Mouse (Mus musculus): ENCODE data around the gene Avpi1. TPM values are rescaled to one million over a fixed set of nuclear protein-coding genes. Genes with fewer than 3 reads are reported as not detected.
"Not testable (repeated sequence)": the region's sequence is repeated elsewhere in the genome, so short reads cannot be mapped to it uniquely, and the experiment has no call there.

Gene Avpi1
- polyA plus RNA-seq, 1 experiment, result 16.9 TPM

DNA sequence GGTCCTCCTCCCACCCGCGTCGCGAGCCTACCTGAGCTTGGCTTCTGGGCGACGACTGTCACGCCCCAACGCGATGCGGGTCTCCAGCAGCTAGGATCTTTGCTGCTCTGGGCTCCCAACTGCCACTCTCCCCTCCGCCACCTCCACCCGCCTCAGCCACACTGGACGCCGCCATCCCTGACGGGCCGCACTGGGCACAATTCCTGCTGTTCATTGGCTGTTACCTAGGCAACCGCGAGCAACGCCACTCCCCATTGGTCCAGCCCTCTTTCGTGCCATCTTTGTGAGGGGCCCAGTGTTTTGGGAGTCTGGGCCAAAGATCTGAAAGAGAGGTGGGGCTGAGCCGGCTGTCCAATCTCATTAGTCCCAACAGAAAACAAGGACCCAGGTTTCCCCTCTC, 42.7 kb downstream of the Avpi1 start, which contains the start of gene Morn4:
Gene Morn4, minus strand, starts transcription at position 192 of the 400 bp plus-strand sequence.
- H3K4me1 ChIP-seq (ENCODE audit: control insufficient read depth, insufficient read depth, low read length), result peaks cover 4% of the 10 kb centered on the region
- no peak within 1 kb of the TSS for H3K4me3 ChIP-seq (ENCODE audit: insufficient read depth, low read length)
- no peak for TF ChIP-seq CTCF (IDR thresholded peaks at IDR 0.05; ENCODE audit: low read depth, low read length)
- no peak for TF ChIP-seq POLR2A (IDR thresholded peaks at IDR 0.05; ENCODE audit: borderline replicate concordance, low read depth, low read length)
- H3K27ac ChIP-seq (ENCODE audit: insufficient read depth, low read depth, low read length), result no peak within 1 kb of the TSS

DNA sequence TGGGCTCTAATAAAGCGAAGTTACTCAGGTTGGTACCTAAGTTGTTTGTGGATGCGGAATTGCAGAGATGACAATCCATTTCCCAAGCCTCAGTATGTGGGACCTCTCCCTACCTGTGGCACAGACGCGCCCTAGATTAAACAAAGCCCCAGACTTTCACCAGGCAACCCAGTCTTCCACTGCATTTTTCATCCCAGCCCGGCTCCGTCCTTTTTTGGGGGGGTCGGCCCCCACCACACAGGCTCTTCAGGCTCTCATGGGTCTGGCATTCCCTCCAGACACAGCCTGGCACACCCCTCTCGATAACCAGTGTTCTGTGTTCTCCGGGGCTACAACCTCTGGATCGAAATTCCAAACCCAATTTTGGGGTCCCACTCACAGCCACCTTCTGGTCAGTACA, 43.2 kb downstream of the Avpi1 start:
- peaks cover 7% of the 10 kb centered on the region for H3K4me1 ChIP-seq (ENCODE audit: control insufficient read depth, insufficient read depth, low read length)
- H3K4me3 ChIP-seq (ENCODE audit: insufficient read depth, low read length), result no peak overlapping the region
- no peak overlapping the region for H3K27ac ChIP-seq (ENCODE audit: insufficient read depth, low read depth, low read length)
- no peak for TF ChIP-seq CTCF (IDR thresholded peaks at IDR 0.05; ENCODE audit: low read depth, low read length)
- no peak for TF ChIP-seq POLR2A (IDR thresholded peaks at IDR 0.05; ENCODE audit: borderline replicate concordance, low read depth, low read length)

DNA sequence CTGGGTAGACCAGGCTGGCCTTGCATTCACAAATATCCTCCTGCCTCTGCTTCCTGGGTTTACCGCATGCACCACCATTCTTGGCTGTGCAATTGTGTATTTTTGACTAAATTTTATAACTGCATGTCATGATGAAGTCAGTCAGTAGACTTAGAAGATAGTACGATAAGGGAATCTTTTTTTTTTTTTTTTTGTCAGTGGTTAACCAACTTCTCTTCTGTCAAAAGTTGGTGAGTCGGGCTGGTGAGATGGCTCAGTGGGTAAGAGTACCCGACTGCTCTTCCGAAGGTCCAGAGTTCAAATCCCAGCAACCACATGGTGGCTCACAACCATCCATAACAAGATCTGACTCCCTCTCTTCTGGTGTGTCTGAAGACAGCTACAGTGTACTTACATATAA, 47.2 kb downstream of the Avpi1 start:
- not testable (repeated sequence) for H3K27ac ChIP-seq (ENCODE audit: insufficient read depth, low read depth, low read length); H3K4me3 ChIP-seq (ENCODE audit: insufficient read depth, low read length)
- H3K4me1 ChIP-seq (ENCODE audit: control insufficient read depth, insufficient read depth, low read length), result peaks cover 33% of the 10 kb centered on the region

DNA sequence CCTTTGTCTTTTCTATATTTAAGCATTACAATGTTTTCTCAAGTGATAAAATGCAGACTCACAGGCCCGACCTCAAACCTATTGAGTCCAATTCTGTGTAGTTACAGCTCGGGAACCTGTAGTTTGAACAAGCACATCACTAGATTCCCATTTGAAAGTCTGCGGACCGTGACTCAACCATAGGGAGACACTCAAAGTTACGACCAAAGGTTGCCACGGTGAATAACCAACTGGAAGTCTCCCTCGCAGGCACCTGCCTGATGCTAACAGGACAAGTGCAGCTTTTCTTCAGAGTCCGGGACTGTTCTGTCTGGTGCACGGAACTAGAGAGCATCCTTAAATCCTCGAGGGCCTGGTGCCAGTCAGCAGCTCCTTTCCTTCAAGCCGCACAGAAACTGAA, 48.4 kb downstream of the Avpi1 start:
- Histone ChIP-seq H3K4me3 (ENCODE audit: insufficient read depth, low read length) (no peak overlapping the region), H3K27ac (ENCODE audit: insufficient read depth, low read depth, low read length) (no peak overlapping the region), H3K4me1 (ENCODE audit: control insufficient read depth, insufficient read depth, low read length) (peaks cover 33% of the 10 kb centered on the region)
- no peak for TF ChIP-seq CTCF (IDR thresholded peaks at IDR 0.05; ENCODE audit: low read depth, low read length)
- TF ChIP-seq POLR2A (IDR thresholded peaks at IDR 0.05; ENCODE audit: borderline replicate concordance, low read depth, low read length), result no peak

DNA sequence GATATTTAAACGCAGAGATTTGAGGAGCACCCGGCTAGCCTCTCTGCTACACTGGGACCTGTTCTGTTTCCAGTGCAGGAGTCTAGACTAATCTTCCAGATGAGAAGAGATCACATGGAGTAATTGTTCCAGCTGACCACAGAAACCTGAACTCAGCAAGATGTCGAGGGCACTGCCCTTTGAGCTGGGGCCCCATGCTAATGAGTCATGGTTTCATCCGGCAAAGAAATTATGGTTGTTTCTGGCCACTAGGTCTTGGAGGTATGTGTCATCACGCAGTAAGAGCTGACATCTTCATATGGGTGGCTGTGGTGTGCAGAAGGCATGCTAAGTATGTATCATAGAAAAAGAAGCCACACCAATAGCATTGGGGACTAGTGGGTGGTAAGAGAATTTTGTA, 48.9 kb downstream of the Avpi1 start:
- TF ChIP-seq CTCF (IDR thresholded peaks at IDR 0.05; ENCODE audit: low read depth, low read length), result no peak
- no peak for TF ChIP-seq POLR2A (IDR thresholded peaks at IDR 0.05; ENCODE audit: borderline replicate concordance, low read depth, low read length)
- Histone ChIP-seq H3K4me1 (ENCODE audit: control insufficient read depth, insufficient read depth, low read length) (peaks cover 33% of the 10 kb centered on the region), H3K27ac (ENCODE audit: insufficient read depth, low read depth, low read length) (peak overlapping the region; percentile 71), H3K4me3 (ENCODE audit: insufficient read depth, low read length) (no peak overlapping the region)

DNA sequence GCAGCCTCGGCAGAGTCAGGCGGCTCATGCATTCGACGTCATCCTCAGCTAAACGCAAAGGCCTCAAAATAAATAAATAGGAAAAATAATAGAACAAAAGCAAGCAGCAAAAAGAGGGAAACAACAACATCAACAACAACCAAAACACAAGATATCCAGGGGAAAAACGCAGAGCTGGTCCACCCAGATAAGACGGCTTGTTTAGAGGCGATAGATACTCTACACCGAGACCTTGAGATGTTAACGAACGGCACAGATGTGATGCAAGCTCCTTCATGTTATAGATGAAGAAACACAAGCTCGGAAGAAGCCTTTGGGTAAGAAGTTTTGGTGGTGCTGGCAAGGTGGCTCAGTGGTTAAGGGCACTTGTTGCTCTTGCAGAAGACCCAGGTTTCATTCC, 49.9 kb downstream of the Avpi1 start:
- H3K4me1 ChIP-seq (ENCODE audit: control insufficient read depth, insufficient read depth, low read length), result peaks cover 33% of the 10 kb centered on the region
- TF ChIP-seq CTCF (IDR thresholded peaks at IDR 0.05; ENCODE audit: low read depth, low read length) (no peak), POLR2A (IDR thresholded peaks at IDR 0.05; ENCODE audit: borderline replicate concordance, low read depth, low read length) (no peak)
- peak overlapping the region; percentile 71; the same call in 1 of the 2 replicates for H3K27ac ChIP-seq (ENCODE audit: insufficient read depth, low read depth, low read length)
- H3K4me3 ChIP-seq (ENCODE audit: insufficient read depth, low read length), result no peak overlapping the region

DNA sequence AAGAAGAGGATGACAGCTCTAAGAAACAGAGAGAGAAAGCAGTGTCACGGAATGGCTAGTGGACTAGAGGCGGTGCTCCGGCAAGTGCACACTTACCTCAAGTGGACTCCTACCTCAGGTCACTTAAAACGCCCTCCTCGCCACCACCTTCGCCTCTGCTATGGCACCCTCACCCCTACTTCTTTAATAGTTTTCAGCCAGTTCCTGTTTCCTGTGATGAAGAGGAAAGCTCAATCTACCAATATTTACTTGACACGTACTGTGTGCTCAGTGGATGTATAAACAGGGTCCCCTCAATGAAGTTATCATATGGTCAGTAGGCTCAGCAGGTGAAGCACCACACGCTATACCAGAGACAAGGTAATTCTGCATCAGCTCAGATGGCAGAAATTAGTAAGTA, 50.3 kb downstream of the Avpi1 start:
- Histone ChIP-seq H3K4me3 (ENCODE audit: insufficient read depth, low read length) (no peak overlapping the region), H3K27ac (ENCODE audit: insufficient read depth, low read depth, low read length) (no peak overlapping the region), H3K4me1 (ENCODE audit: control insufficient read depth, insufficient read depth, low read length) (peaks cover 33% of the 10 kb centered on the region)
- TF ChIP-seq CTCF (IDR thresholded peaks at IDR 0.05; ENCODE audit: low read depth, low read length), result no peak
- TF ChIP-seq POLR2A (IDR thresholded peaks at IDR 0.05; ENCODE audit: borderline replicate concordance, low read depth, low read length), result no peak

DNA sequence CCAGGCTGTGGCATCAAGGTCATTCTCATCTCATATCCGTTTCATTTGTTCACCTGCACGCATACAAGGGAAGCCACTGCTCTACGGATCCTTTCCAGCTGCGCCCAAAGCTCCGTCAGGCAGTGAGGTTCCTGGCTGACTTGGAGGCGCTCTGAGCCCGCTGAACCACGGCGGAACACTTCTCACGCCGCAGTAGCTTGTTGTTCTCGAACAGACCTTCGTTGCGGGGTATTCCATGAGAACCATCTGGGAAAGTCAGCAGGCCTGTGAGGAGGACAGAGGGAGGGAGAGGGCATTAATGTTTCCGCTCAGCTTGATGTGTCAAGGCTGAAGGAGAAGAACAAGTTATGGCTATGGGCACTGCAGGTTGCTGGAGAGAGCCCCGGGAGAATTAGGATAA, 52.9 kb downstream of the Avpi1 start:
- H3K4me1 ChIP-seq (ENCODE audit: control insufficient read depth, insufficient read depth, low read length), result peaks cover 33% of the 10 kb centered on the region
- no peak overlapping the region for H3K27ac ChIP-seq (ENCODE audit: insufficient read depth, low read depth, low read length)
- no peak overlapping the region for H3K4me3 ChIP-seq (ENCODE audit: insufficient read depth, low read length)
- TF ChIP-seq POLR2A (IDR thresholded peaks at IDR 0.05; ENCODE audit: borderline replicate concordance, low read depth, low read length) (no peak), CTCF (IDR thresholded peaks at IDR 0.05; ENCODE audit: low read depth, low read length) (no peak)

DNA sequence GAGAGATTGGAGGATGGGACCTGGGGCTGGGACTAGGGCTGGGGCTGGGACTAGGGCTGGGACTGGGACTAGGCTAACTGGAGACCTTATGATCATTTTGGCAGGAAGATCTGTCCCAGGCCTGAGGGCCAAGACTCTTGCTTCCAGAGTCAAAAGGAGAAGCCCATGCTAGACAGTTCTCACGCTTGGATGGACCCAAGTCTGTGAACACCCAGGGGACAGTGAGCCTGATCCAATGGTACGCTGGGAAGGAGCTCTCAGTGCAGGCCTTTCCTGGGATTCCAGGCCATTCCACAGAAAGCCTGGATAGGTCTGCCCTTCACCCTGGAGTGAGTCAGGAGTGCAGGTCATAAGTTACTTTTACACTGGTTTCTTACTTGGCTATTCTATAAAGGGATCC, 53.8 kb downstream of the Avpi1 start:
- H3K4me3 ChIP-seq (ENCODE audit: insufficient read depth, low read length), result no peak overlapping the region
- TF ChIP-seq CTCF (IDR thresholded peaks at IDR 0.05; ENCODE audit: low read depth, low read length), result no peak
- no peak for TF ChIP-seq POLR2A (IDR thresholded peaks at IDR 0.05; ENCODE audit: borderline replicate concordance, low read depth, low read length)
- H3K27ac ChIP-seq (ENCODE audit: insufficient read depth, low read depth, low read length), result no peak overlapping the region
- H3K4me1 ChIP-seq (ENCODE audit: control insufficient read depth, insufficient read depth, low read length), result peaks cover 25% of the 10 kb centered on the region

Other genes with a start within 250 kb of the Avpi1 start
- 2.1 TPM in 2 replicates for gene Rrp12, start 232.9 kb downstream of the Avpi1 start, polyA plus RNA-seq (2012; ENCODE audit: insufficient read depth, insufficient read length, missing spikeins)
- gene Pgam1, start 217.1 kb downstream of the Avpi1 start, polyA plus RNA-seq (2012; ENCODE audit: insufficient read depth, insufficient read length, missing spikeins), result 256 and 259 TPM in 2 replicates
- gene Exosc1, start 195.6 kb downstream of the Avpi1 start, polyA plus RNA-seq (2012; ENCODE audit: insufficient read depth, insufficient read length, missing spikeins), result 17.8 and 19.0 TPM in 2 replicates
- 43.9 and 44.3 TPM in 2 replicates for gene Zdhhc16, start 195.6 kb downstream of the Avpi1 start, polyA plus RNA-seq (2012; ENCODE audit: insufficient read depth, insufficient read length, missing spikeins)
- 43.7 and 57.0 TPM in 2 replicates for gene Mms19, start 147.9 kb downstream of the Avpi1 start, polyA plus RNA-seq (2012; ENCODE audit: insufficient read depth, insufficient read length, missing spikeins)
- gene Ubtd1, start 147.3 kb downstream of the Avpi1 start, polyA plus RNA-seq (2012; ENCODE audit: insufficient read depth, insufficient read length, missing spikeins), result 44.1 and 46.7 TPM in 2 replicates
- gene Ankrd2, start 93.1 kb downstream of the Avpi1 start, polyA plus RNA-seq (2012; ENCODE audit: insufficient read depth, insufficient read length, missing spikeins), result not detected in 2 replicates
- gene Hoga1, start 83.4 kb downstream of the Avpi1 start, polyA plus RNA-seq (2012; ENCODE audit: insufficient read depth, insufficient read length, missing spikeins), result 1.9 and 2.3 TPM in 2 replicates
- gene 4933411K16Rik, start 76.8 kb downstream of the Avpi1 start, polyA plus RNA-seq (2012; ENCODE audit: insufficient read depth, insufficient read length, missing spikeins), result 0.54 TPM in 1 of 2 replicates, not detected in the other
- gene Morn4, start 42.7 kb downstream of the Avpi1 start, polyA plus RNA-seq (2012; ENCODE audit: insufficient read depth, insufficient read length, missing spikeins), result 1.3 and 1.4 TPM in 2 replicates
- gene Pi4k2a, start 38.6 kb downstream of the Avpi1 start, polyA plus RNA-seq (2012; ENCODE audit: insufficient read depth, insufficient read length, missing spikeins), result 42.6 and 44.6 TPM in 2 replicates
- 32.4 TPM in 2 replicates for gene Marveld1, start 18.3 kb upstream of the Avpi1 start, polyA plus RNA-seq (2012; ENCODE audit: insufficient read depth, insufficient read length, missing spikeins)
- gene Zfyve27, start 34.9 kb upstream of the Avpi1 start, polyA plus RNA-seq (2012; ENCODE audit: insufficient read depth, insufficient read length, missing spikeins), result 30.7 and 32.3 TPM in 2 replicates
- gene Sfrp5, start 73.2 kb upstream of the Avpi1 start, polyA plus RNA-seq (2012; ENCODE audit: insufficient read depth, insufficient read length, missing spikeins), result not detected in 2 replicates
- gene Golga7b, start 118.5 kb upstream of the Avpi1 start, polyA plus RNA-seq (2012; ENCODE audit: insufficient read depth, insufficient read length, missing spikeins), result not detected in 2 replicates

All from bone marrow macrophage, adult 2 months (primary cell).